ENCODE assay signal across 20 mouse cellular contexts in genomic region chr17:56567370-56567769, GRCm38 (mm10). TPM values are rescaled to one million over a fixed set of nuclear protein-coding genes. Genes with fewer than 3 reads are reported as not detected.
DNase-seq lines count a peak whose midpoint lies in the region; TF ChIP-seq lines count a peak whose summit lies in the region.
"Had no signal": no experiment of that assay in that cellular context is flagged by ENCODE, and none has a peak within 500 bp of the region (broad histone marks: within the 10 kb centered on the region; RNA-seq: fewer than 3 reads in every experiment).

No protein-coding gene starts in this region.

- no peak for TF ChIP-seq CTCF in liver, adult 2 months (IDR thresholded peaks at IDR 0.05; ENCODE audit: low read depth, low read length)

- no peak overlapping the region for H3K4me3 ChIP-seq in liver, adult 2 months (ENCODE audit: insufficient read depth, low read depth, low read length)
- H3K4me3 ChIP-seq: embryonic facial prominence, embryonic 10.5 days; embryonic facial prominence, embryonic 12.5 days; forebrain, embryonic 13.5 days; forebrain, embryonic 15.5 days had no signal

- TF ChIP-seq POLR2A in liver, adult 2 months (IDR thresholded peaks at IDR 0.05; ENCODE audit: extremely low read depth, insufficient read depth, low read length): no peak

- H3K9ac ChIP-seq in liver, adult 2 months (ENCODE audit: low read depth, low read length): no peak overlapping the region
- H3K9ac ChIP-seq: embryonic facial prominence, embryonic 12.5 days; forebrain, embryonic 13.5 days; forebrain, embryonic 15.5 days; forebrain, postnatal 0 days had no signal

- H3K79me2 ChIP-seq in liver, adult 2 months (ENCODE audit: control insufficient read depth, insufficient read depth, low read length): no peaks in the 10 kb centered on the region

- DNase-seq in adrenal gland, adult (ENCODE audit: inconsistent age in 2 of 2, low spot score in 1 of 2): peak; percentile 51 to 67
- DNase-seq in adrenal gland, postnatal 25 days: no peak
- peak; percentile 40 for DNase-seq in adrenal gland, postnatal 14 days
- no peak for DNase-seq in adrenal gland, adult 18-20 months (ENCODE audit: low spot score in 2 of 2)
- peak; percentile 60 for DNase-seq in liver, adult 2 months (ENCODE audit: extremely low read depth, low read depth, low spot score)
- no peak for DNase-seq in liver
- no peak for DNase-seq in gastrocnemius, postnatal 25 days
- DNase-seq: adrenal gland, adult 8-10 months; B cell, adult 2 months; cerebellum, adult 11 months; cerebellum, adult 18-20 months; cerebellum, adult 9-10 months; cerebellum, postnatal 10 days; cerebellum, postnatal 25 days; forebrain, postnatal 0 days had no signal

- H3K27me3 ChIP-seq in liver, adult 2 months (ENCODE audit: control insufficient read depth, insufficient read depth, low read length): no peaks in the 10 kb centered on the region
- H3K27me3 ChIP-seq: CH12.LX; embryonic facial prominence, embryonic 12.5 days; forebrain, embryonic 13.5 days; forebrain, embryonic 15.5 days had no signal

- H3K4me1 ChIP-seq in liver, adult 2 months (ENCODE audit: control insufficient read depth, insufficient read depth, low read length): no peaks in the 10 kb centered on the region
- H3K4me1 ChIP-seq: embryonic facial prominence, embryonic 10.5 days; embryonic facial prominence, embryonic 12.5 days; forebrain, embryonic 15.5 days had no signal

- H3K36me3 ChIP-seq in liver, adult 2 months (ENCODE audit: control insufficient read depth, insufficient read depth, low read length): peaks cover 69% of the 10 kb centered on the region

- 37% methylated on average over 4 of the region's 4 CpGs for WGBS in liver, adult 2 months

- H3K27ac ChIP-seq in liver, adult 2 months (replicated peaks; ENCODE audit: insufficient read depth, low read depth, low read length): no peak overlapping the region
- H3K27ac ChIP-seq: embryonic facial prominence, embryonic 10.5 days; embryonic facial prominence, embryonic 12.5 days; forebrain, embryonic 13.5 days; forebrain, embryonic 15.5 days had no signal

RNA-seq across cellular contexts. Expression of gene Gm20219, which starts 13.2 kb away (rescaled TPM):
- total RNA-seq in adrenal gland, postnatal 25 days (2021): 0.76 and 1.1 TPM in 2 replicates
- 0.70 and 1.3 TPM in 2 replicates for total RNA-seq in adrenal gland, postnatal 14 days (2021)
- 1 to 10 TPM in 1 of 2 experiments, under 1 TPM in 1; 0.86 to 1.0 TPM for total RNA-seq in adrenal gland, adult 18-20 months (2021)
- not detected in 2 replicates for total RNA-seq in liver, adult 2 months (2014; rRNA removed)
- polyA plus RNA-seq in liver, adult 2 months (2012; rRNA removed): 0.14 and 0.31 TPM in 2 replicates
- total RNA-seq in gastrocnemius, postnatal 25 days (2021): under 1 TPM; 0.43 to 0.78 TPM

RNA-seq across cellular contexts. Expression of gene Safb2, which starts 17.0 kb away (rescaled TPM):
- total RNA-seq in adrenal gland, postnatal 25 days (2021): 168 and 196 TPM in 2 replicates
- total RNA-seq in adrenal gland, postnatal 14 days (2021): 112 and 141 TPM in 2 replicates
- 100 to 1,000 TPM; 117 to 153 TPM for total RNA-seq in adrenal gland, adult 18-20 months (2021)
- total RNA-seq in liver, adult 2 months (2014; rRNA removed): 30.6 and 32.8 TPM in 2 replicates
- 41.7 and 62.3 TPM in 2 replicates for polyA plus RNA-seq in liver, adult 2 months (2012; rRNA removed)
- 10 to 100 TPM; 29.7 to 35.6 TPM for total RNA-seq in gastrocnemius, postnatal 25 days (2021)

RNA-seq across cellular contexts. Expression of gene Safb, which starts 17.3 kb away (rescaled TPM):
- total RNA-seq in adrenal gland, postnatal 25 days (2021): 143 and 157 TPM in 2 replicates
- total RNA-seq in adrenal gland, postnatal 14 days (2021): 104 and 121 TPM in 2 replicates
- total RNA-seq in adrenal gland, adult 18-20 months (2021): 100 to 1,000 TPM; 108 to 136 TPM
- 20.8 and 22.9 TPM in 2 replicates for total RNA-seq in liver, adult 2 months (2014; rRNA removed)
- 36.6 and 56.2 TPM in 2 replicates for polyA plus RNA-seq in liver, adult 2 months (2012; rRNA removed)
- 10 to 100 TPM; 36.8 to 43.8 TPM for total RNA-seq in gastrocnemius, postnatal 25 days (2021)

RNA-seq across cellular contexts. Expression of gene 2410015M20Rik, which starts 42.2 kb away (rescaled TPM):
- total RNA-seq in adrenal gland, postnatal 25 days (2021): 303 and 325 TPM in 2 replicates
- total RNA-seq in adrenal gland, postnatal 14 days (2021): 450 and 452 TPM in 2 replicates
- 100 to 1,000 TPM; 360 to 384 TPM for total RNA-seq in adrenal gland, adult 18-20 months (2021)
- 201 and 208 TPM in 2 replicates for total RNA-seq in liver, adult 2 months (2014; rRNA removed)
- 214 and 259 TPM in 2 replicates for polyA plus RNA-seq in liver, adult 2 months (2012; rRNA removed)
- total RNA-seq in gastrocnemius, postnatal 25 days (2021): 100 to 1,000 TPM; 147 to 152 TPM

RNA-seq across cellular contexts. Expression of gene Rpl36, which starts 45.8 kb away (rescaled TPM):
- 836 and 891 TPM in 2 replicates for total RNA-seq in adrenal gland, postnatal 25 days (2021)
- 845 and 964 TPM in 2 replicates for total RNA-seq in adrenal gland, postnatal 14 days (2021)
- total RNA-seq in adrenal gland, adult 18-20 months (2021): 100 to 1,000 TPM; 765 to 908 TPM
- 820 and 1,038 TPM in 2 replicates for total RNA-seq in liver, adult 2 months (2014; rRNA removed)
- polyA plus RNA-seq in liver, adult 2 months (2012; rRNA removed): 845 and 1,134 TPM in 2 replicates
- 100 to 1,000 TPM; 502 to 523 TPM for total RNA-seq in gastrocnemius, postnatal 25 days (2021)

Comparison
In these comparisons a context has a peak if more than half of its experiments do, and no peak if none do; other contexts are left out.
1. DNase-seq: peak in adrenal gland, adult (2 of 2), adrenal gland, postnatal 14 days (single experiment) and liver, adult 2 months (single experiment); none in adrenal gland, postnatal 25 days (single experiment), adrenal gland, adult 18-20 months (0 of 2), liver (single experiment) and gastrocnemius, postnatal 25 days (single experiment).